Mouse (Mus musculus): Measurements from ENCODE around the gene Cds1.
"Not testable (repeated sequence)": the region's sequence is repeated elsewhere in the genome, so short reads cannot be mapped to it uniquely, and the experiment has no call there.

Cds1 gene

DNA sequence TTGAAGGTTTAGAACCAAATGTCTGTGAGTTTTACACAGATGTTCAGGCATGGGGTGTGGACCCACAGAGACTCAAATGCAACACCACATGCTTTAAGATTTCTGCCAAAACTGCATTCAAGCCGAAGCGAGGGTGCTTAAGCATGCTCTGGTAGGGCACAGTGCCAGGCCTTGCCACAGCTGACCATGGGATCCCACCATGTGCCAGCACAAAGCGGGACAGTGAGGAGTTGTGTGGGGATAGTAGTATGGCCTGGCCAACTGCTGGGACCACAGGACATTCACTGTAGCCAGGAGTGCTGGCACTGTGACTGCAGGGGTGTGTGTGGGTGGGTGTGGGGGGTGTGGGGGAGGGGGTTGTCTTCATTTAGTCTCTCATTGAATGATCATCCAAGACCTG, 64.0 kb downstream of the Cds1 start:
- no peak for DNase-seq (ENCODE audit: low spot score)

DNA sequence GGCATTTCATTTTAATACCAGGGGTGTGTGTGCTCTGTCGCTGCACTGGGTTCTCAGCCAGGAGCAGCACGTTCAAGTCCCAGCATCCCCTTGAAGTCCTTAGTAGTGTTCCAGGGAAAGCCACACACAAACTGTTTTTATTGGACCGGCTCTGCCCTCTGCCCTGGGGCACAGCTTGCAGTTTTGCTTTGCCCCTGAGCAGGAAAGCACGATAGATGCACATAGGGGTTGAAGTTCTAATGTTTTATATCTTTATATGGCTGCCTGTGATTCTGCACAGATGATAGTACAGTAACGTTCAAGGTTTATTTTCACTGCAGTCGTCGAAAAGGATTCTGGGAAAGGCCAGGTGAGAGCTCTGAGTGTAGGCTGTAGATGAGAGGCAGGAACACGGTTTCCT, 65.2 kb downstream of the Cds1 start:
- no peak for DNase-seq (ENCODE audit: low spot score)

DNA sequence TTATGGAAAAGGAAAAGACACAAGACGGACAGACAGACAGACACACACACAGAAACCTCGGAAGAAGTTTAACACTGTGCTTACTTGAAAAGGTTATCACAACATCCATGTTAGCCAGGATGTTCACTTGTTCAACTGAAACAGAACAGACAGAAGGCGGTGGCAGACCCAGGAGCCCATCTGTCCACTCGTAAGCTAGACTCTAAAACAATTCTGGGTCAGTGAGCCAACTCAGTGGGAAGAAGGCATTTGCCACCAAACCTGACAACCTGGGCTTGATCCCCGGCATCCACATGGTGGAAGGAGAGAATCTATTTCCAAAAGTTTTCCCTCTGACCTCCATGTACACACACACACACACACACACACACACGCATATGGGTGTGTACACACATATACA, 67.1 kb downstream of the Cds1 start:
- no peak for DNase-seq (ENCODE audit: low spot score)

DNA sequence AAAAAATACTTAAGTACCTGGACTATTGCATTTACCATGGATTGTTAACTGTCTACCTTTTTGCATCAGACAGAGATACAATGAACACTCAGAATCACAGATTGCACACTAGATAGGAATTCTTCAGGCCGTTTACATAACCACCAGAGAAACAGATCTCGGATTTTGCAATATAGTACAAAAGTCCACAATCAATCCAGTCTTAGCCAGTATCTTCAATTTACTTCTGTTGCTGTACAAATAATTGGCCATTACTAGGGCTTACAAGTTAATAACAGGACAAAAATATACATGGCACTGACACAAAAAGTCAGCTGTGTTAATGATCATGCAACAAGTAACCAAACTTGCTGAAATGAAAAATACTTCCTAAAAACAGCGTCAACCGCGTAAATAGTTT, 68.1 kb downstream of the Cds1 start:
- no peak for DNase-seq (ENCODE audit: low spot score)

DNA sequence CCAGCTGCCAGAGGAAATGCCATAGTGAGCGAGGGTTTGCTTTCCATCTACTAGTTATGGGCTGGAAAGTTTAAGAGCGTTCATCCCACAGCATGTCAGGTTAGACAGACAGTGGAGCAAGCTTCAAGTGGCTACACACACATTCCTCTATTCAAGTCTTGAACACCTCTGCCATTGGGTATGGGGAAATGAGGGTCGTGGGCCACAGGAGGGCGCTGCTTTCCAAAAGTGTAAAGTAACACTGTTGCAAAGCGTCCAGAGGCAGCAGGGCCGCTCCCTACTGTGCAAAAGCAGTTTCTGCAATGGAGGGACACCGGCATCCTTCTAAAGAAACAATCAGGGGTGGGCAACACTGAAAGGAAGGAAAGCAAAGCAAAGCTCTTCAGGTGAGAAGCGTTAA, 68.9 kb downstream of the Cds1 start:
- DNase-seq (ENCODE audit: low spot score), result peak; percentile 6

DNA sequence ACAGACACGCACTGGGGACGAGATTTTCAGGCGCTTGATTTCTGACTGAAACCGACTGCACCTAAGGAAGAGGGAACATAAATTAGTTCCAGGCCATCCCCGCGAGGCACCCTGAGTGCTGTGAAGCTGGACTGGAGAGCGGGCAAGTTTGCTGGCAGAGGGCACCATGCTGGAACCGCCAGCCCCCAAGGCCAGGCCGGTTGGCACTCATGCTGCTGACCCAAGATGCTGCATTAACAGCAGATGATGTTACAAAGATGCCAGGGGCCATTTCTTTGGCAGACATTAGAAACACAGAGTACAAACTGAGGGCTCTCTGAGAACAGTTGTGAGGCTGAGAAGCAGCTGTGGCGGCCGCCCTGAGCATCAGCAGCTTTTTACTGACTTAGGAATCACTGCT, 71.3 kb downstream of the Cds1 start:
- no peak for DNase-seq (ENCODE audit: low spot score)

DNA sequence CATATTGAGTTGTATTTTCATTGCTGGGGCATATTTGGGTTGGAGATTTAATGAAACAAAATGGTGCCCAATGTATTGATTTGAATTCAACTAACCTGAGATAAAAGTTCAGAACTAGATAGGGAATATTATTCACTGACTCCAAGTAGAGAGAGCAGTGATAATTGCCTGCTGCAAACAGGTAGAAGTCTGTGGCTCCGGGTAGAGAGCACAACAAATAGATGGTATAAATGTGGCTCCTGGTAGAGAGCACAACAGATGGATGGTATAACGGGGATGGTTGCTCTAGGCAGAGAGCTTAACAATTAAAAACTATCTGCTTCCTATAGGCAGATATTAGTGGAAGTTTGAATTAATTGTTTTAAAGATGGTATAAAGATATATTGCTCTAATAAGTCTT, 72.7 kb downstream of the Cds1 start:
- DNase-seq (ENCODE audit: low spot score), result not testable (repeated sequence)

DNA sequence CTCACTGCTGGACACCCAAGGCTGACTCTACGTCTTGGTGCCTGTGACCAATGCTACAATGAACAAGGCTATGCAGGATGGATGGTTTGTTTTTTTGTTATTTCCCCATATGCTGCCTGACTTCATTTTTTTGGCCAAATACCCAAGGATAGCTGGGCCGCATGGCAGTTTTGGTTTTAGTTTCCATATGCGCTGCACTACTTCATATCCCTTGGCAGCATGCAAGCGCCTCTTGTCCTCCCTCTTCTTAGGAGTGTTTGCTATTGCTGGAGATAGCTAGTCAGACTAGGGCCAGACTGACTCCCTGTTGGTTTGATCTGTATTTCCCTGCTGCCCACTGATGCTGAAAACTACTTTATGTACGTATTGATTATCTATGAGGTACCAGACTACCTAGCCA, 75.5 kb downstream of the Cds1 start:
- no peak for DNase-seq (ENCODE audit: low spot score)

DNA sequence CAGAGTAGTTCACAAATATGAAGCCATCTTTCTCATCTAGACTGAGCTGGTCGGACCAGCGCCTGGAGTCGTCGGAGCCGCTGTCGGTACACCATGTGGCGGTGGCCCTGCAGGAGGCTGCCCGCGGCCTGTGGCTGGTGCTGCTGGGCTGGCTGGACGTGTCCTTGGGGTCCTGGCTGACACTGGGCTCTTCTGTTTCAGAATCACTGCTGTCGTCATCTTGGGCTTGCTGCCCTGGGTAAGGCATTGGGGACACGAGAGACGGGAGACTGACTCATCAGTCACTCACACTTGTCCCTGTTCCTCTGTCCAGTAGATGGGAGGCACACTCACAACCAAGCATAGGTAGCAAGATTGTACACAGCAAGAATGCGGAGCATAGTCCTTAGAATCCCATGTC, 80.1 kb downstream of the Cds1 start:
- DNase-seq (ENCODE audit: low spot score), result no peak

DNA sequence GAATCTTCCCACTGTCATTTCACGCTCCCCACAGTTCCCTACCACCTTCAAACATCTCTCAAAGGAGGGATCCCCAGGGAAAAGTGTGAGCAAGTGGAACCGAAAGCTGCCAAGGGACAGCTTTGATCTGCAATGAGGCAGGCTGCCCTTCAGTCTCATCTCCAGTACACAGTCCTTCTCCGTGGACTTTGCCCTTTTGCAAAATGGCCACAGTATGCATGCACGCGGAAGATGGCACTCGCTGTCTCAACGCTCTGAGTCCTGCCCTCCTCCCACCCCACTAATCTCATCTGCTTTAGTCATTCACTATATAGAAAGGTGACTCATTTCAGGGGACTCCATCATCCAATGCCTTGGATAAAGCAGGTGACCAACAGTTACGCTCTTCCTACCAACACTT, 81.0 kb downstream of the Cds1 start:
- no peak for DNase-seq (ENCODE audit: low spot score)

DNA sequence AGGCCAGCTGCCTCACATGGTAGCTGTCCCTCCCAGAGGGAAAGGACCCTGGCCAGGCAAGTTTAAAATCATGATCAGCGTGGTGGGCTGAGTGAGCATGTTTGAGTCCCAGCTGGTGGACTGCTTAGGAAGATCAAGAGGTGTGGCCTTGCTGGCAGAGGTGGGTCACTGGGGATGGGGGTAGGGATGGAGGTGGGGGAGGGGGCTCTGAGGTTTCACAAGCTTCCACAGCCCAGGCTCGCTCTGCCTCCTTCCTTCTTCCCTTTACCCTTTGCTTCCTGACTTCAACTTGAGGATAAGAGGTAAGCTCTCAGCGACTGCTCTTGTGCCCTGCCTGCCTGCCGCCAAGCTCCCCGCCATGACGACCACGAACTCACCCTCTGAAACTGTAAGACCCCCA, 82.4 kb downstream of the Cds1 start:
- DNase-seq (ENCODE audit: low spot score), result no peak

DNA sequence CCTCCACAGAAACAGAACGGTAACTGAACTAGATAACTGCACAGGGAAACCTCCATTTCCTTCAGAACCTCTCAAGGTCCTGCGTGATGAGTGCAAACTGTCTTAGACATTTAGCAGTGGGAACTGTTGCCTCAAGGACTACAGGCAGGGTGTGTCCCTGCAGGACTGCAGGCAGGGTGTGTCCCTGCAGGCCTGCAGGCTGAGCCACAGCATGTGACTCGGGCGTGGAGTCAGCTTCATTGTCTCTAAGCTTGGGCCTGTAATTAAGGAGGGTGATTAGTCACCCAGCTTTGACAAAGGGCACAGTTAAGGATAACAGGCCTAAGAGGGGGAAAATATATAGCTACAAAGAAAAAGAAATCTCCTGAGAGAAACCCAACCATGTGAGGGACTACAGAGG, 82.8 kb downstream of the Cds1 start:
- DNase-seq (ENCODE audit: low spot score), result no peak

DNA sequence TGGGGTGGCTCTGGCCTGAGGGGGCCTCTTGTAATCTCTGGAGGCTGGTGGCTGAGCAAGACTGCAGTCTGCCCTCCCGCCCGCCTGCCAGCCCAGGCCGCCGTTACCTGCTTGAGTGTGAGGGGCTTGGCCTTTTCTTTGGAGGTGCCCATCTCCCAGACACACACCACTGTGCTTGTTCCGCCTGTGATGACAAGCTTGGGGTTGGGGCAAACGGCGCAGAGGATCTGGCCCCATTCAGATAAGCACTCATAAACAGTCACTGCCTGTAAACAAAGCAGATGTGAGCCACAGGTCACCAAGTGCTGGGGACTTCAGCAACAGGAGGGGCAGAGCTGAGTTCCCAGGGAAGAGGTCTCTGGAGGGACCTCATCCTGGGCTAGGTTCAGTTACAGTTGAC, 86.2 kb downstream of the Cds1 start:
- DNase-seq (ENCODE audit: low spot score), result no peak

DNA sequence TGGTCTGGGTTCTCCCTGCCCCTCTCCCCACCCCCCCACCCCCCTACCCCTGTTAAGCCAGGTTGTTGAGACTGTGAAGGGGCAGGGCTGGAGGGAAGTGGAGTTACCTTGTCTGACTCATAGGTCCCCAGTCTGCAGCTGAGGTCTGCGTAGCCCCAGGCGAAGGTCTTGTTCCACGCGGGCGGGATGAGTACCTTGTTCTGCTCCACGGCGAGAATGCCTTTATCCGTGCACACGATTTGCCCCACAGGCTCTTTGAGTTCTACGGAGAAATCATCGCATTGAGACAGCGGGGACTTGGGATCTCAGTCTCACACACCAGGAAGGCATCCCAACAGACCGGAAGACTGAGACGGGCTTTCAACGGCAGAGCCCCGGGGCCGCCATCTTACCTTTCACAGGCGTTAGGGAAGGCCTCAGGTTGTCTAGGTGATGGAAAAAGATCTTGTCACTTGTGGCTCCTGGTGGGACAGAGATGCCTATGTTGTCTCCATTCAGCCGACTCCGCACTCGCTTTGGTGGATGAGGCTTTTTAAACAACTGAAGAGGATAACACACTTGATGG, 87.3 kb downstream of the Cds1 start:
- DNase-seq (ENCODE audit: low spot score), result no peak

DNA sequence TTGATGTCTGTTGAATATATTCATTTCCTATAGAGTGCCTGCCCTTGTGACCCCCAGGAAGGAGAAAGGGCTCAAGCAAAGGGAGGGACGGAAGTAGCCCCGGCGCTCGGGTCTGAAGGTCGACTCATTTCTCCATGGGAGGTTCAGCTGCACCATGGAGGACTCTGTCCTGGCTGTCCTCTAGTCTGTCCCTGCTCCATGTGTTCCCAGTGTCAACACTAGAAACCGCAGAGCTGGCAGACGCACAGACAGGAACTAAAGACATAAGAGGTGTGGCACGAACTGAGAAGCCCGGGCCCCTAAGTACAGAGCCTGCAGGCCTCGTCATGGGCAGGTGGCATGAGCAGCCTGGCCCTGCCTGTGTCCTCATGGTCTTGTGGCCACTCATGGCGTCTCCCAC, 89.2 kb downstream of the Cds1 start:
- DNase-seq (ENCODE audit: low spot score), result no peak

DNA sequence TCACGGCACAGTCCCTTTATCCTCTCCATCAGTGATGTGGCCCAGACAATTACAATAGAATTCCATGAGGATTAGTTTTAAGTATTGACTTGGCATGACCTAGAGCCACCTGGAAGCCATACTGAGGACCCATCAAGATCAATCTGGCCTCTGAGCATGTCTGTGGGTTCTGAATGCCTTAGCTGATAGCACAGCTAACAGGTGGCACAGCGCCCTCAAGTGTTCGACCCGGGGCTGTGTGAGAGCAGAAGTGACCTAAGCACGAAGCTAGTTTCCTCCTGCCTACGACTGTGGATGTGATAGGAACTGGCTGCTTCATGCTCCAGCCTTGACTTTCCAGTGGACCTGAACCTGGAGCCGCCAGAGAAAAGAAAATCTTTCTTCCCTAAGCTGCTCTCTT, 89.7 kb downstream of the Cds1 start:
- DNase-seq (ENCODE audit: low spot score), result no peak

DNA sequence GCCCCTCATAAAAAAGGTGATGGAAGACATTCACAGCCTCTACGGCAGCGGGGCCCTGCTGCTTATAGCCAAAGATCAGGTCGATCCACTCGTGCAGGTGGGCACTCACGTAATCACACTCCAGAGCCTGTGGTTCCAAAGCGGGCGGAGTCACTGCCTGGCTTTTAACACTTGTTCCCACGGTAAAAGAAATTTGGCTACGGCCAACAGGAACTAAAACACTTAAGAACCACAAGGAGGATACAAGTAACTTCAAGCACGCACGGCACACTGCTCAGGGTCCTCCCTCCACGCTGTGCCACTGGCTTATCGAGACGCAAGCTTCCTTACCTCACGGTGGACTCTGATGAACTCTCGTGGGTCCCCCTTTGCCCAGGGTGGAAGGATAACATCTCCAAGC, 90.5 kb downstream of the Cds1 start:
- DNase-seq (ENCODE audit: low spot score), result no peak

DNA sequence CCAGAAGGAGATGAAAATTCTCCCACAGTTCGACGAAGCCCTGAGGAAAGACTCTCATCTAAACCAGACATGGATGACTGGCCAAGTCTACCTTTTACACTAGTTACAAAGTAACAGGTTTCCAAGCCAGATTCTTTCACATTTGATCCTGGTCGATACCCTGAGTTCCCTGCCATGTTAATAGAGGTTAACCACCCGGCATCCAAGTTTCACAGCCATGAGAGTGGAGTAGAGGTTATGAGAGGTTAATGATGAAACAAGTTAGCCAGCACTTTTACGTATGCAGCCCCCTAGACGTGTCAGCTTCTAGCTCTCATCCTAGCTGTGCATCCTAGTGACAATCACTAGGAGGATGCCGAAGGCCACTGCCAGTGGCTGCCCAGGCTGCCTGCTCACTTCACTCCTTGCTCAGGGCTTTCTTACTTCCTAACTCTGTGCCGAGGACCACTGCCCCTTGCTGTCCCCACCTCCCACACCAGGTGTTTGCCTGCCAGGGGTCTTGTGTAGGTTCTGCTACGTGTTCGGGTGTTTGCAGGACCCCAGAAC, 94.0 kb downstream of the Cds1 start:
- no peak for DNase-seq (ENCODE audit: low spot score)

DNA sequence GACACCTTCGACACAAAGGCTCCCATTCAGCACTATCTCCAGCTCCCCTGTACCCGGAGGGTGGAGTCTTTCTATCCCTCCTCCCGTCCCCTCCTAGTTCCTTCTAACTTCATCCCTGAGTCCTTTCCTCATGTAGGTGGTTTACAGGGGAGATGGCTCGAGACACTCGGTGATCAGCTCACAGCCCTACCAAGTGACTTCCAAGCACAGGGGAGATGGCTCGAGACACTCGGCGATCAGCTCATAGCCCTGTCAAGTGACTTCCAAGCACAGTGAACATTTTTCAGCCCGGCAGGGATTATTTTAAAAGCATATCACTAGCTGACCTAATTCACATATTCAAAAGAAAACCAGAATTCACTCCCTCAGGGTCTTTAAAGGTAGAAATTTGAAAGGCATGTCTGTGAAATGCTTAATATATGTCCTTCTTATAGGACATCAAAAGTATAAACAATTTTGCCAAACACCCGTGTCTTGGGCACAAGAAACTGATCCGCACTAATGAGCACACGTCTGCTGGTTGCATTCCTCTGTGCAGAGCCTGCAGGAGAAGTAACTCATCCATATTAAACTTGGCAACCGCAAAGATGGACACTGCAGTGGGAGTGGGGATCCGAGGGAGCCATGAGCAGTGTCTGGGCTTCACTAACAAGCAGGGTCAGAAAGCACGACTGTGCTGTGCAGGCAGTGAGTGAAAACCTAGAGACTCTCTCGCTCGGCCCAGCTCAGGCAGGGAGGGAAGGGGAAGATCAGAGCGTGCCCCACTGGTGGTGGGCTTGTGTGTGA, 97.0 kb downstream of the Cds1 start:
- no peak for DNase-seq (ENCODE audit: low spot score)

DNA sequence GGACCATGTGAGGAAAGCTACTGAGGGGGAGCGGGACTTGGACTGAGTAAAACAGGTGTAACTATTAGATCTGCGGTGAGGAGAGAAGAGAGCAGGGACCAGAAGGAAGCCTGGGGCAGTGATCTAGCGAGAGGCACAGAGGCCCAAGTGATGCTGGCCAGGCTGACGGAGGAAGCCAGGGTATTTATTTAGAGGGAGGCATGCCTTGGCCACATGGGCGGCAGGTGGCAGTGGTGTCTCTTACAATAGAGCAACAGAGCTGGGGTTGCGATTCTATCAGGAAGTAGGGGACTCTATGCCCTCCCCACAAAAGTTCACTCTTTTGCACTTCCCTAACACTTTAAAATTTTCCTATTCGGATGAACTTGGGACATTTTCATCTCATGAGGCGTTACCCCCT, 97.7 kb downstream of the Cds1 start:
- DNase-seq (ENCODE audit: low spot score), result no peak

DNA sequence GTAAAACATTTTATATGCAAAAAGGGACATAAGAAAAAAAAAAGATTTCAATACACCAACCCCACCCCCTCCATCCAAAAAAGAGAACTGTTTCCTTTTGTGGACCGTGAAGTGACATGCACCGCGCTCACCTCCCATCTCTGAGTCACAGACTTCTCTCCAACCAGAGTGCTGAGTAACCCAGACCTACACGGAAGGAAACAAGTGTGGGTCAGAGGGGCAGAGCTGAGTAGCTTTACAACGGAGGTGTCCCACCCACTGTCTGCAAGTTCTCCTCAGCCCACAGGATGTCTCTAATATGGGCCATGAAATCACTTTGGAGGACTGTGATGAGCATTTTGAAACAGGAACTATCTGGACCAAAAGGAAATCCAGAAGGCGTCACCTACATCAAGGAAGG, 99.0 kb downstream of the Cds1 start:
- DNase-seq (ENCODE audit: low spot score), result no peak

DNA sequence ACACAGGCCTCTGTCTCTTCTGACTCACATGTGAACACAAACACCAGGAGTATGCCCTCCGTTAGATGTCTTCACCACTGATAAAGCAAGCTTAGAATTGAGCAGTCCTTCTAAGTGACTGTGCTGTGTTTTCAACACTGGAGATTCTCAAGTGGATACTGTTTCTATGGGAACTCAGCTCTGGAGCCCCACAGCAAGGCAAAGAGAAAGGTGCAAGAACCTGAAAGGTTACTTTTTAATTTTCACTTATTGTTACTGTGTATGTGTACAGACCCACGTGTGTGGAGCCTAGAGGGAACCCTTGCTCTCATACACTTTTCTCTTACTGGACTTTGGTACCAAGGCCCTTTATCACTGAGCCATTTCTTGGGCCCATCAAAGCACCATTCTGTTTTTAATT, 101.8 kb downstream of the Cds1 start:
- no peak for DNase-seq (ENCODE audit: low spot score)
